Mouse (Mus musculus): ENCODE measurements around the gene Cpsf7.

DNA sequence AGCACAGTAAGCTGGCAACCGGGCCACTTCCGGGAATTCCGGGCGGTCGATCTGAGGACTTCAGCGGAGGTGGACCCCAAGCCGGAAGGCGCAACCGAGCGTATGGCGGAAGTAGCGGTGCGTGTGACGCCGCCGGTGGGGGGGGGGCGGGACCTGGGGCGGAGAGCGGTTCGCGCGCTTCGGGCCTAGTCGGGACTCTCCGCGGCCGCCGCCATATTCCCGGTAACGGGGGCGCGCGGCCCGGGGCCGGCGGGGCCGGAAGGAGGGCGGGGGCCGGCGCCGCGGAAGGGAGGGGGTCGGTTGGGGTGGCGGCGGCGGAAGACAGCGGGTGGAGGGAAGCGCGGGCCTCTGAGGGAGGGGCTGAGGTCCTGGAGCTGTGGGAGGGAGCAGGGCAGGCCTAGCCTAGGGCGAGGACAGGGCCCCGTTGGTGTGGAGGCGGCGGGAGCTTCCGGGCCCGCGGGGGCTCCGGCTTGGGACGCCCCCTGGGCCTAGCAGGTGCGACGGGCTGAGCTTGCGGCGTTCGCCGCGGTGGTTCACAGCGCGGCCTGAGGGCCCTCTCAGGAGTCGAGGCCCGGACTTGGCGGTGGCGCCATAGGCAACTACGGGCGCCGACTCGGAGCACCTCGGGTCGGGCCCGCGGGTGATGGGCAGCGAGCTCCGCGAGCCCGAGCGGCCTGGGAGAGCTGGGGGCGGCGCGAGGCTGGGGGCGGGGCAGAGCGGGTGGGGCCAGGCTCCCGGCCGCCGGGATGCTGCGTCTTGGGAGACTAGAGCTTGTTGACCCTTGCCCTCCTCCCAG, at the start of gene Cpsf7:
- TF ChIP-seq CTCF (IDR thresholded peaks at IDR 0.05; ENCODE audit: low read depth): no peak
- no peak for TF ChIP-seq EP300 (IDR thresholded peaks at IDR 0.05; ENCODE audit: low read depth)
